Mouse (Mus musculus) heart, postnatal 0 days (tissue): ENCODE measurements around the gene Gm5416.
"Not testable (repeated sequence)": the region's sequence is repeated elsewhere in the genome, so short reads cannot be mapped to it uniquely, and the experiment has no call there.

Experiments
- CTCF ChIP-seq: IDR thresholded peaks from 2 replicates; pipeline ENCODE4 v1.5.1; 2016; ENCODE audit warnings: antibody characterized with exemption, control low read depth, low read depth
- EP300 ChIP-seq: IDR thresholded peaks from 2 replicates; pipeline ENCODE4 v1.6.1; 2016; ENCODE audit warnings: antibody characterized with exemption, low read depth

- TF ChIP-seq CTCF, EP300: not testable (repeated sequence)
These were observed 26.3 kb upstream of the Gm5416 start, which contains the start of gene Gm5483 for GRCm38 (mm10) chr16:36183912-36184311.
